Mouse (Mus musculus) gastrocnemius, adult 8-10 months (tissue): Measurements from ENCODE around the gene 9030612E09Rik. TPM values are rescaled to one million over a fixed set of nuclear protein-coding genes. Genes with fewer than 3 reads are reported as not detected.
A peak's percentile ranks its signal among the peaks of the same experiment; 100 is the strongest.

Experiments
- DNase-seq, 2 experiments: peaks; one replicate each; pipeline ENCODE4 v3.0.0; 2022; ENCODE audit warnings: low spot score in 2 of 2
- total RNA-seq, 4 experiments: library from RNA; stranded (reverse); gene quantifications; 2 replicates each; pipeline ENCODE4 v1.2.4; 2022

Gene 9030612E09Rik
- total RNA-seq = 1 to 10 TPM; 1.4 to 2.1 (median 2.0) TPM

DNA sequence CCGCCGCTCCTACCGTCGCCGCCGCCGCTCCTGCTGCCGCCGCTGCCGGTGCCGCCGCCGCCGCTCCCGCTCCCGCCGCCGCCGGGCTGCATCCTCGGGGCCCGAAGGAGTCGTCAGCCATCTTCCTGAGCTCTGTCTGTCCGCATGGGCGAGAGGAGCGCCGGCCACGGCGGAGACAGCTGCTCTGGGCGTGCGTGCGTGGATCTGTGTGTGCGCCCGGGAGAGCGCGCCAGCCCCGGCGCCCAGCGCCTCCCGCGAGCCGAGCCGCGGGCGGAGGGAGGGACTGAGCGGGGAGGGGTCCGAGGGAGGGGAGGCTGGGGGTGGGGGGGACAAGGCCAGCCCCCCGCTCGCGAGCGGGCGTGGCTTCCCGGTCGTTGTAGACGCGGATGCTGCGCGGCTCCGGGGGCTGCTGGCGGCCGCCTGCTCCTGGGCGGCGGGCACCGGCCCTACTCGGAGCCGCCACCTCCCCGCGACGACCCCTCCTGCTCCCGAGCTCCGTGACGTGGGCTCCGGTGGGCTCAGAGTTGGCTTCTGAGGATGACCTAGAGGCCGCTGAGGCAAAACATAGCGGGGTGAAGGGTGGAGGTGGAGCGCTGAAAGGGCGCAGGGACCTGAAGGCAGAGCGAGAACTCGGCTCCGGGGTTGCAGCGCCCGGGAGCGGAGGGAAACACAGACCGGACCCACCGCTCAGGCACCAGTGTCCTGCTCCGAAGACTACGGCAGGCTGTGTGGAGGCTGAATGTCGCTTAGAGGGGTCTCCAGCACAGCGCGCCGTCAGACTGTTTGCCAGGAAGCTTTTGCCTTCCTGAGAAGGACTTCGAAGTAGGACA lies at the start of gene 9030612E09Rik, which contains the start of gene Sobp:
Gene 9030612E09Rik, plus strand, starts transcription at position 379 of the 830 bp plus-strand sequence.
Gene Sobp, minus strand, starts transcription at position 205 of the 830 bp plus-strand sequence.
- peak; percentile 59 to 73 for DNase-seq

DNA sequence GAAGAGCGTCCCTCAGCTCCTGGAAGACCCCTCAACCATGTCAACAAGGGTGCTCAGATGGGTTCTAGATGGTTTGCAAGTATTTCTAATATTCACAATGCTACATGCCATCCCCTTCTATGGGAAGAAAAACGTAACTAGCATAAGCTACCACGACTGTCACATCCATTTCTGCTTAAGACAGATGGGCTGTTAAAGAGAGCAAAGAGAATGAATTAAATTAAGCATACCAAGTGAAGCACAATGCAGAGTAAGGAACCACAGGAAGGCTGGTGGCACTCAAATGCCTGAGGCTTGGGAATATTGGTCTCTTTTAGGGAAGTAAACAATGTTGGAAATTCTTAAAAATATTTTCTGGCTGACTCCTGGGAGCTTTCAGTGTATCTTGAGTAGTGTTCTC lies 45.8 kb upstream of the 9030612E09Rik start:
- no peak for DNase-seq

DNA sequence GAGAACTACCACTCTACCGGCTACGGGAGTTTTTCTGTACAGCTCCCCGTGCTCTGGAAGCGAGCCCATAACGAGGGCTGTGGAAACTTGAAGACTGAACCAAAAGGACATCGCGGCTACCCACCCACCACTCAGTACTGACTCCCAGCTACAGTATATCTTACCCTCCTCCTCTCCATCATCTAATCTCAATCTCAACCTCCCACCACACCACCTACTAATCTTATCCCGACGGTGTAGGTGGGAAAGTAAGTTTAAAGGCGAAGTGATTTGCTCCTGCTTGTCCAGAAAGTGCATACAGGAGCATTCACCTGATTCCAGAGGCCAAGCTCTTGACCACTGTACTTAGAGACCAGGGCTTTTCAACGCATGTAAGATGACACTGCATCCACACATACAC lies 40.5 kb upstream of the 9030612E09Rik start:
- no peak for DNase-seq

- DNase-seq = no peak
Measured at GRCm38 (mm10) chr10:43143173-43143572, 31.3 kb upstream of the 9030612E09Rik start.

DNA sequence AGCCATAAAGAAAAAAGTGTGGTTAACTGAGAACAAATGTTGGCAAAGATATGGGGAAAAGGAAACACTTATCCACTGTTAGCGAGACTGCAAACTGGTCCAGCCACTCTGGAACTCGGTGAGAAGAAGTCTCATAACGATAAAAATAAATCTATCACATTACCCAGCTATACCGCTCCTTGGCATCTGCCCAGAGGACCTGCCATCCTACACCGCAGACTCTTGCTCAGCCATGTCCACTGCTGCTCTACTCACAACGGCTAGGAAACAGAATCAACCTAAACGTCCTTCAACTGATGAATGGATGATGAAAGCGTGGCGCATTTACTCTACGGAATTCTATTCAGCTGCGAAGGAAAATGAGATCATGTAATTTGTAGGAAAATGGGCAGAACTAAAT lies 26.0 kb upstream of the 9030612E09Rik start:
- peak in 1 of 2 experiments; percentile 60 for DNase-seq

- DNase-seq = peak in 1 of 2 experiments; percentile 12
Measured at GRCm38 (mm10) chr10:43152643-43153042, 21.9 kb upstream of the 9030612E09Rik start.

- peak; percentile 74 to 79 for DNase-seq
Measured at GRCm38 (mm10) chr10:43155046-43155560, 19.4 kb upstream of the 9030612E09Rik start.

DNA sequence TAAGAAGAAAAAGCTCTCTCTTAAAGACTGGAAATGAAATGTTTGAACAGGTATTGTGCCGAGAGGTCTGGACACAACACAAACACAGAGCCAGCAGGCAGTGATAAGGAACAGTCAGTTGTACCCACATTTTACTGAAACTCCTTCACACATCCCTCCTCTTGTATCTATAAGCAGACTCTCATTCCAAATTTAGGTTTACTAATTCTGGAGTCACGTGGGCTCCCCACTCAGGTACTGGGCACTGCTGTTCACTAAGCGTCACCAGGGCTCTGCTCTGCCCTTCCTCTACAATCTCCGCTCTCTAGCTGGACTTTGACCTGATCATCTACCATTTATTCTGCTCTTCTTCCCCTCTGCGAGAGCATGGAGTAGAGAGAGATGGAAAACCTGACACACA lies 15.6 kb upstream of the 9030612E09Rik start:
- DNase-seq = no peak

- DNase-seq = peak in 1 of 2 experiments; percentile 15
Measured at GRCm38 (mm10) chr10:43159333-43159732, 15.2 kb upstream of the 9030612E09Rik start.

DNA sequence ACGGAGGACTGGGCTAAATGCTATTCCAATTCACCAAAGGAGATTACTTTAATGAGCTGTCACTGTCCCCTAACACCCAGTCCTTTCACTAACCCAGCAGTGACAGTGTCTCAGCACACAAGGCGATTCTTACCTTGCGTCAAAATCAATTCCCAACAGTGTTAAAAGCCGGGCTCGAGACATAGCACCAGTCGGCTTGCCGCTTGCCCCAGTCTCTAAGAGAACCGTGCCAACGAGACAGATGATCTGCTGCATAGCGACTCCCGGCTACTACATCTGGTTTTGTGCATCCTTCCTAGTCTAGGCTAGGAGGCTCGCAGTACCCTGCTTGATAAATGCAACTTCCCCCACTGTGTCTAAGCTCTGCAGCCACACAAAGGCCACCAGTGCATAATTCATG lies 12.2 kb upstream of the 9030612E09Rik start:
- no peak for DNase-seq

GRCm38 (mm10) chr10:43164406-43164805 lies 10.1 kb upstream of the 9030612E09Rik start:
- DNase-seq = no peak

- no peak for DNase-seq
Measured at GRCm38 (mm10) chr10:43166146-43166545, 8.4 kb upstream of the 9030612E09Rik start.

DNA sequence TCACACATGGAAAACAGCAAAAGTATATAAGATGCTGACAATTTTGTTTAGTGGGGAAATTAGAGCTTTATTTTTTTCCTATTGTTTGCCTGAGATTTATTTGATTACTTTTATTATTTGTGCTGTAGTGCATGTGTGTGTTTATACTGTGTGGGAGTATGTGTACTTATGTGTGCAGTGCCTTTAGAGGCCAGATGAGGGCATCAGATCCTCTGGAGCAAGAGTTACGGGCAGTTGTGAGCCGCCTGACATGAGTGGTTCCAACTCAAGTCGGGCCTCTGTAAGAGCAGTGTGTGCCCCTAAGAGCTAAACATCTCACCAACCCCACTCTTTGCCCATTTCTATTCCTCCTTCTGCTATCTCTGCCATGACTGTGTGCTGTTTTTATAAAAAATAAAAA lies 7.7 kb upstream of the 9030612E09Rik start:
- DNase-seq = no peak

DNA sequence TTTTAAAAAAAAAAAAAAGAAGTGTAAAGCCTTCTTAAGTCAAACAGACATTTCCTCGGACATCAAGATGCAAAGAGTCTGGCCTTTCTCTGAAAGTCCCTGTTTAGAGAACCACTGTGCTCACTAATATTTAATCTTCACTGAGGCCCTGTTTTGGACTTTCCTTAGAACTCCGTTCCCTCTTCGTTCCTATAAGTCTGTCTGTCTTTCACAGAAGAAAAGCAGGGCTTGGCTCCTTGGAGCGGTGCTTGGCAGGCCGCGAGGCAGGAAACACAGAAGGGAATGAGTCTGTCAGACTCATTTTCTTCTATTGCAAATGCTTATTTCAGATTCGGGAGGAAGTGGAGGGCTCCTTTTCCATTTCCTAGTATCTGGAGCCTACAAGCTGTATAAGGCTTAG lies 5.7 kb upstream of the 9030612E09Rik start:
- DNase-seq = no peak

DNA sequence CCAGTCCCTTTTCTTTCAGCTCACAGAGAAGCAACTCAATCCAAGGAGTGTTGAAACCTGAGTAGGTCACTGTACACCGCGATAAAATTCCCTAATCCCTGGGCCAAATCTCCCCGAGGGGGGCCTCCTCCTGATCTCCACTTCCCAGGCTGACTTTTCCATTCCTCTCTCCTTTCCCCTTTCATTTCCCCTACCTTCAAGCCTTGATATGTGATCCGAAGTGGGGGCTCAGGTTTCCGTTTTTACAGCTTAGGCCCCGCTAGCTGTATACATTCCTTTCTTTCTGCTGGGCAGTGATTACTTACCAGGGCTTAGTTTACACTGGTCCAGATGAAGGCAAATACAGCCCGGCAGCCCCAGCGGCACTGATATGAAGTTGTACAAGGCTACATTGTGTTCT lies 3.4 kb upstream of the 9030612E09Rik start:
- peak; percentile 13 to 16 for DNase-seq

DNA sequence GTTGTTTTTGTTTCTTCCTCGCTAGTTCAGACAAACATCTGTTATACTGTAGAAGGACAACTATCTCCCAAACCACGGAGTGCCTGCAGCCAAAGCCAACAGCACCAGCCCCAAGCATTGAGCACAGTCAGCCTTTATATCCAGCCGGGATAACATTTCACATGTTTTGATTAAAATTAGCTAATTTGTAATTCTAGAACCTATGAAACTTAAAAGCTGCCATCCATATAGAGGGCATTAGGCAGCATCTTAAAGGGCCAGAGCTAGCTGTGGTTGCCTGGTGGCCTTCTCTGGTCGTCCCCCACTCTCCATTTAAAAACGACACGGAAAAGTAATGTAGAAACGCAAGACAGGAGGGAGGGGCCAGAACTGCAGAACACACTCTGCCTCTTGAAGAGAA lies 2.4 kb upstream of the 9030612E09Rik start:
- DNase-seq = no peak

DNA sequence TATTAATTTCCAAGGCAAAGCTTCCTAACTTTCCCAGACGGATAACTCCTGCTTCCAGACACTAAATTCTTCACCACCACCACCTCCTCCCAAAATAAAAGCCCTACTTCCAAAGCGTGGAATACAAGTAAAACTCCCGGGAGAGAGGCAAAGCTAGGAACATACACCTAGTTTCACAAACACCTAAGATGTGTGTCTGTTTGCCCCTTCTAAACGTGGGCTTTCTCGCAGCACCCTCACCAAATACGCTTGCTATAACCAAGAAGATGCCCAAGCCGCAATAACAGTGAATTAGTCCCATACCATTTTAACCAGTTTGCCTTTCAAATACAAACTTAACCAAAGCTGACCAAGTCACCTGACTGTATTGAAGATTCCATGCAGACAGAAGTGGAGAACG lies 1.9 kb upstream of the 9030612E09Rik start:
- no peak for DNase-seq

DNA sequence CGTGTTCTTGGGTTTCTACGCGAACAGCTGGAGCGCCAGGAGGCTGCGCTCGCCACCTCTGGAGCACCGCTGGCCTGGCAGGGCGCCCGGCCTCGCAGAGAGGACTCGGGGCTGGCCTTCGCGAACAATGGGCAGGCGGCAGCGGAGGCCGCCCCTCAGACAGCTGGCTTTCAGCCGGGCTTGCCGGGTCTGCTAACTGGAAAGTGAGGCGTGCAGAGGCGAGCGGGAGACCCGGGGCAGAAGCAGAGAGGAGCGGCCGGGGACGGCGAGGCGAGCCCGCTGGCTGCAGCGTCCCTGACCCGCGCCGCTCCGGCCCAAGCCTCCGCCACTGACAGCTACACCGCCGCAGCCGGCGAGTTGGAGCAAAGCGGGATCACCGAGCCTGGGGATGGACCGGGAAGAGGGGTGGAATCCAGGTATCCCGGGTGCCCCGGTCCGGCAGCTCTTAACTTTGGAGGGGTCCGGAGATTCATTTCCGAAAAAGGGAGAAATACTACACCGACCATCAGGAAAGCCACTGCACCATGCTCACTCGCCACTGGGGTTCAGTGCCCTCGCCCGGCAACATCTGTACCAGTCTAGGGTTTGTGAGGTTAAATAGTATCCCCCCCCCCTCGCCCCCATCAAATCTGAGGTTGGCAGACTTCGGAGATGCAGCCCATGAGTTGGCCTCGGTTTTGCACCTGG lies 1.2 kb upstream of the 9030612E09Rik start:
- DNase-seq = peak; percentile 57 to 70

DNA sequence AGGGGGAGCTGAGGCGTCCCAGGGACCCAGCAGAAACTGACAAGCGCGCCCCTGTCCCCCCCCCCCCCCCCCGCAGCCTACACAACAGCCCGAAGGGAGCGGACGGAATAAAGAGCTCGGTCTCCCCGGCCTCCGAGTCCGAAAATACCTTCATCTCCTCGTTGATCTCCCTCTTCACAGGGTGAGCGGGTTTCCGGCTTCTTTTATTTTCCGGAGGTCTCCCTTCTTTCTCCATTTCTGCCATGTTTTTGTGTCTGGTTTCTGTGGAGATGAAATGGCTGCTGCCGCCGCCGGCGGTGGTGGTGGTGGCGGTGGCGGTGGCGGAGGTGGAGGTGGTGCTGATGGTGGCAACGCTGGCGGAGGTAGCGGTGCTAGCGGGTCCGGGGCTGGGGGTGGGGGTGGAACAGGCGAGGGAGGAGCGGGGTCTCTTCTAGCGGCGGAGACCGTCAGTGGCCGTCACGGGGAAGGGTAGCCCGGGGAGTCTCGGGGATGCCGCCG lies 627 bp upstream of the 9030612E09Rik start:
- DNase-seq = no peak

GRCm38 (mm10) chr10:43175156-43175601 lies 675 bp downstream of the 9030612E09Rik start:
- DNase-seq = no peak

DNA sequence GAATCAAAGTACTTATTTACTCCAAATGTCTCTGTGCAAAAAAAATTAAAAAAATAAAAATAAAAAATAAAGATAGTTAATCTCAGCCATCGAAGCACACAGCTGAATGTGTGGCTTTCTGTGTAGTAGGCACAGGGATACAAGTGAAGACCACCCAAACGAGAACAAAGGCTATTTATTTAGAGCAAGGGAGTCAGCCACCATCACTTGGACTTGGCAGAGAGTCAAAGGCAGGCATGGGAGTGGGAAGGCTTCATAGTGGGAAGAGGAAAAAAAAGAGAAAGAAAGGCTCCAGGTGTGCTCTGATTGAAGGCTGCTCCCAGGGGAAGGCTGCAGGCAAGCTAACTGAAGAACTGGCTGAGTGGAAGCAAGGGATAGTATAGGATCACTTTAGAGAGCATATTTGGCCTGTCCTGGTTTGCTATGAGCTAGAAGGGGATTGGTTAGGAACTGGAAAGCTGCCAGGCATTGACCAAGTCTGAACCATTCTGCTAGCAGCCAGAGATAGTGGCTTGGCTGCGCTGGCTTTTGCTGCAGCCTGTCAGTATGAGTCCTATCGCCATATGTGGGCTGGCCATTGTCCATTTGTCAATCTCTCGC lies 5.9 kb downstream of the 9030612E09Rik start:
- no peak for DNase-seq

- no peak for DNase-seq
Measured at GRCm38 (mm10) chr10:43200206-43200605, 25.7 kb downstream of the 9030612E09Rik start.
